Mouse (Mus musculus): ENCODE measurements around the gene Camta2.

The Camta2 gene

DNA sequence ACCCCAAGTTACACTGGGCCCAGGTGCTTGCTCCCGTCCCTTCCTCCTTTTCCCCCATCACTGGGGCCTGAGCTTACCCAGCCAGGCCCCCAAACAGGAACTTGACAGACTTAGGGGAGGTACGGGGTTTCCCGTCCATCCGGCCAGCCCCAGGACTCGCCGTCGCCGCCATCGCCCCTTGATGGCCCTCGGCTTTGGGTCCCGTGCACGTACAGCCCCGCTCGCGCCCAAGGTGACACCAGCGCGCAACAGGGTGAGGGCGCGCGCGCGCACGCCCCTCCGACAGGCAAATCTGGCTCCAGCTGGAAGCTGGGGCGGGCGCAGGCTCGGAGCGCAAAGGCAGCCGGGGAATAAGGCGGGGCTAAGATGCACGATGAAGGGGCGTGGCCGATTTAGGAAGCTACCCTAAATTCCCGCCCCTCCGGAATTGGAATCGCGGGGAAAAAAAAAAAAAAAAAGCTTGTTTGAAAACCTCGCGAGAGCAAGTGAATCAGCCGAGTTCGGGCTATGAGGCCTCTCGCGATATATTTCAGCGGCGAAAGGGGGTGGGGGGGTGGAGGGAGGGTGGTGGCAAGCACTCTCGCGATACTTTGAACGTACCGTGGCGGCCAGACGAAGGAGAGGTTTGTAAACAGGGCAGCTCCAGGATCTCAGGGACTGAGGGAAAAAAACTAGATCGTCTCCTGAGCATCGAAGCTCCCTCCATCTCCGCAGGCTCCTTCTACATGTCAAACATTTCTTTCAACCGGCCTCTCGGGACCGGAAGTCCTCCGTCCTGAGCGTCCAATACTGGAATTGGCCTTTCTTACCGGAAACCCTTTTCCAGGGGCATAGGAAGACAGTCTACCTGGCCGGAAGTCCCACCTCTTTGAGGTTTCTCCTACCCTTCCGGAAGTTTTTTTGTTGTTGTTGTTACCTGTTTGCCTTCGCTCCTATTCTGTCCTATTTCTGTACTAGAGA lies 40.9 kb downstream of the Camta2 start, which contains the start of the genes Rnf167 and Slc25a11:
Gene Rnf167, plus strand, starts transcription at position 545 of the 960 bp plus-strand sequence.
Gene Slc25a11, minus strand, starts transcription at position 789 of the 960 bp plus-strand sequence.
- DNase-seq (ENCODE audit: low spot score) = peak; percentile 95

DNA sequence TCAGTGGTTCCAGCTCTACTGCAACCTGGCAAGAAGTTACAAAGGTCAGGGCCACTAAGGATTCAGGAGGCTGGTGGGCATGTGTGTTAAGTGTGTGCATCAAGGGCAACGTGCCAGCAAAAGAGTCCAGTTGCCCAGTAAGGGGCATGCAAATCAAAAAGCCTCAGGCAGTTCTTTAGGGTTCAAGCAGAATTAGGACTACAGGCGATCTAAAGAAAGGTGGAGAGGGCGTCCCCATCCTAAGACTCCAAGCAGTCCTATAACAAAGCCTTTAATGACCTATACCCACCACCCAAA lies 41.7 kb downstream of the Camta2 start:
- no peak for DNase-seq (ENCODE audit: low spot score)

GRCm38 (mm10) chr11:70645461-70646258 lies 42.2 kb downstream of the Camta2 start:
- DNase-seq (ENCODE audit: low spot score) = no peak

GRCm38 (mm10) chr11:70644564-70645103 lies 43.3 kb downstream of the Camta2 start:
- no peak for DNase-seq (ENCODE audit: low spot score)

- no peak for DNase-seq (ENCODE audit: low spot score)
These were observed 44.9 kb downstream of the Camta2 start for GRCm38 (mm10) chr11:70643051-70643450.

- no peak for DNase-seq (ENCODE audit: low spot score)
These were observed 46.7 kb downstream of the Camta2 start for GRCm38 (mm10) chr11:70641241-70641640.

GRCm38 (mm10) chr11:70639976-70640375 lies 47.9 kb downstream of the Camta2 start:
- no peak for DNase-seq (ENCODE audit: low spot score)

GRCm38 (mm10) chr11:70638714-70639278 lies 49.1 kb downstream of the Camta2 start, which contains the start of gene Gp1ba:
TSS of gene Gp1ba (plus strand) at chr11:70639122.
- DNase-seq (ENCODE audit: low spot score) = no peak

GRCm38 (mm10) chr11:70638293-70638692 lies 49.6 kb downstream of the Camta2 start:
- DNase-seq (ENCODE audit: low spot score) = no peak

DNA sequence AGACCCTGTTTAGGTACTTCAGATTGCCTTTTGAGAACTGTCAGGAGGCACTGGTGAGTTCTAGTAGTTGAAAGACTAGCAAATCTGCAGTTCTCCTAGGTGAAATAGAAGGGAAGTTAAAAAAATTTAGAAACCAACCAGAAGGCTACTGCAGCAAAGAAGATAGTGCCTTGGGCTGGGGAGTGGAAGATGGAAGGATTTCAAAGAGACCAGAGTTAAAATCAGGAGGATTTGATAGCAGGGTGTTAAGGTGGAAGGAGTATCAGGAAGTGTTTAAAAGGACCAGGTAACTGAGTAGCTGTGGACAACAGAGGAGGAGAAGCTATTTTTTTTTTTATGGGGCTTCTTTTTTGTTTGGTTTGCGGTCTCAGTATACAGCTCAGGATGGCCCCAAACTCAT lies 50.1 kb downstream of the Camta2 start:
- no peak for DNase-seq (ENCODE audit: low spot score)

- no peak for DNase-seq (ENCODE audit: low spot score)
These were observed 52.3 kb downstream of the Camta2 start for GRCm38 (mm10) chr11:70635601-70636000.

DNA sequence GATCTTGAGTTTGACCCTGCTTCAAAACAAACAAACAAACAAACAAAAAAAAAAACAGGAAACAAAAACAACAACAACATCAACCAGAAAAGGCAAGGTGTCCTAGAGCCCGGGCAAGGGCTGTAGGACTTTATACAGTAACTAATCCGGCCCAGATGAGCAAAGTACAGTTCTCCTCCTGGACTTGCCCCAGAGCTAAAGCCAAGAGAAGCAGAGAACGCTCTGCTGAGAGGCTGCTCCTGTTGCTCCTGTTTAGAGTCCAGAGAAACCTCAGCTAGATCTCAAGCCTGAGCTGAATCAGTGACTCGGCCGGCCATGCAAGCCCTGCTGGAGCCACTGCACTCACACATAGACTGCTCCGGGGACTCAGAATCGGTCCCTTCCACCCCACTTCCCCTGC lies 57.8 kb downstream of the Camta2 start:
- no peak for DNase-seq (ENCODE audit: low spot score)

GRCm38 (mm10) chr11:70629557-70629956 lies 58.3 kb downstream of the Camta2 start:
- DNase-seq (ENCODE audit: low spot score) = no peak

- no peak for DNase-seq (ENCODE audit: low spot score)
These were observed 59.5 kb downstream of the Camta2 start for GRCm38 (mm10) chr11:70628431-70628830.

DNA sequence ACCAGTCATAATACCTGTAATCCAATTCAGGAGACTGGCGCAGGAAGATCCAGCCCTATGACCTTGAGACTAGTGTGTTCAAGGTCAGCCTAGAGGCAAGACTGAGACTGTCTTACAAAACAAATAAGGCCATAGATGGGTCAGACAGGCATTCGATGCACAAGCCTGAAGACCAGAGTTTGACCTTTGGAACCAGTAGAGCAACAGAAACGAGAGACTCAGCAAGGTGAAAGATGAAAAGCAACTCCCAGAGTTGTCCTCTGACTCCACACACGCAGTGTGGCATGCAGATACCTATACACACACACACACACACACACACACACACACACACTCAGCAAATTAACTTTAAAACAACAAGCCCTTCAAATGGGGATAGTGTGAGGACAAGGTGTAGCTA lies 61.0 kb downstream of the Camta2 start:
- no peak for DNase-seq (ENCODE audit: low spot score)

- no peak for DNase-seq (ENCODE audit: low spot score)
These were observed 62.4 kb downstream of the Camta2 start for GRCm38 (mm10) chr11:70625473-70625872.

- DNase-seq (ENCODE audit: low spot score) = no peak
These were observed 64.7 kb downstream of the Camta2 start for GRCm38 (mm10) chr11:70623053-70623742.

DNA sequence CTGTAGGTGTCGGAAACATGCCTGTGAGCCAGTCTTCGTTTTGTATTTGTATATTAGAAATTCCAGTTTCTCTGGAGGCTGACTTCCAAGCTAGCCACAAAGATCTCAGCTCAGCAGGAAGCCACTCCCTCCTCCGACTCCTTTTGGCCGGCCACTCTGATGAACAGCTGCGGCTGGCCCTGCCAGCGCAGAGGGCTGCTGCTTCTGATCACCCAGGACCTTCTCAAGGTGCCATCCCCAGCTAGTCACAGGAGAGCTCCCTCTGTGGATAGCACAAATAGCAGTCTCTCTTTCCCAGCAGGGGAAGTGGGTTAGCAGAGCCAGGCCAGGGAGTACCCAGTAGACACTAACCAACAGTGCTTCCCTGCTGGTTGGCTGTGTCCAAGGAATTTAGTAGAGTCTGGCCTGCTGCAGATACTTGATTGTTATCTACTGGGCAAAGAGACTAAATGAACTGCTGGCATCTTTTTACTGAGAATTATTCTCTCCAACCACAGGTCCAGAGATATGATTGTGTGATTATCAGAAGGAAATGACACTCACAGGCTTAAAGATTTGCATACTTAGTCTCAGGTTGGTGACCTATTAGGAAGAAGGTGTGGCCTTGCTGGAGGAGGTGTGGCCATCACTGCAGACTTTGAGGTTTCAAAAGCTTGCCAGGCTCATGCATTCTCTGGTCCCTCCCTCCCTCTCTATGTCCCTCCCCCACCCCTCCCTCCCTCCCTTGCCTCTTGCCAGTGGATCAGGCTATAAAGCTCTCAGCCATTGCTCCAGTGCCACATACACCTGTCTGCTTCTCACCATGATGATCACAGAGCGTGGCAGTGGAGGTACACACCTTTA lies 65.7 kb downstream of the Camta2 start:
- DNase-seq (ENCODE audit: low spot score) = no peak
